Mouse (Mus musculus) telencephalon, adult 2 months (tissue): ENCODE data around the gene Smad9.
"Not testable (repeated sequence)": the region's sequence is repeated elsewhere in the genome, so short reads cannot be mapped to it uniquely, and the experiment has no call there.

Experiments used
- DNase-seq: peaks from one replicate; pipeline ENCODE4 v3.0.0-alpha.2; 2011; ENCODE audit warnings: low read depth, low spot score

Gene Smad9

DNA sequence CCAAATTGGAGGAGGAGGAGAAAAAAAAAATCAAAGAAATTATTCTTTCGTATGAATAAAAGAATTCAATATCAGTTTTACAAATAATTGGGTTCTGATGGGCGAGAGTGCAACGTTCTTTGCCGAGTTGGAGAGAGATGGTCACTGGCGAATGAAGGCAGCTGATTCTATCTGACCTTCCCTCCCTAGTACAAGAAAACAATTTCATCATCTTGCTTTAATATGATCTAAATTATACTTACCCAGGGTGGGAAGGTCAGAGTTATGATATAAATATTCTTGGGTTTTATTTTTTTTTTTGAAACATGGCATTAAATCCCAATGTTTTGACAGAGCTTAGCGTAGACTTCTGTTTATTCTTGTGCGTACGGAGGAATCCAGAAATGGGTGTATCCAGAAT lies 2.1 kb downstream of the Smad9 start:
- no peak for DNase-seq

DNA sequence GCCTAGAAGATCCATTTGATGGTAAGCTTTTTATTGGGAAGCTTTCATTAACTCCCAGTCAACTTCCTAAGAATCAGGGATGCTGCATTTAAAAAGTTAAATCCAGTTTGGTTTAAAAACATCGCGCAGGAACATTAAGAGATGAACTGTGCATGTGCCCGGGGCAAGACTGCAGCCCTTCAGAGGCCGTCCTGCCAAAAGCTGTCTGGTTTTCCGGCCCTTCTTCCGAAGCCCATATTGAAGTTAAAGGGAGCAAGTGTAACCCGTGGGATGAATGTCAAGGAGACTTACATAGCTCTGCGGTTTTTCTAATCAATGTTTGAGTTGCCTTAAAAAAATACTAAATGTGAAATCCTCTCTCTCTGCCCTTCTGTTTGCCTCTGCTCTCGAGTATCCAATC lies 3.8 kb downstream of the Smad9 start:
- no peak for DNase-seq

DNA sequence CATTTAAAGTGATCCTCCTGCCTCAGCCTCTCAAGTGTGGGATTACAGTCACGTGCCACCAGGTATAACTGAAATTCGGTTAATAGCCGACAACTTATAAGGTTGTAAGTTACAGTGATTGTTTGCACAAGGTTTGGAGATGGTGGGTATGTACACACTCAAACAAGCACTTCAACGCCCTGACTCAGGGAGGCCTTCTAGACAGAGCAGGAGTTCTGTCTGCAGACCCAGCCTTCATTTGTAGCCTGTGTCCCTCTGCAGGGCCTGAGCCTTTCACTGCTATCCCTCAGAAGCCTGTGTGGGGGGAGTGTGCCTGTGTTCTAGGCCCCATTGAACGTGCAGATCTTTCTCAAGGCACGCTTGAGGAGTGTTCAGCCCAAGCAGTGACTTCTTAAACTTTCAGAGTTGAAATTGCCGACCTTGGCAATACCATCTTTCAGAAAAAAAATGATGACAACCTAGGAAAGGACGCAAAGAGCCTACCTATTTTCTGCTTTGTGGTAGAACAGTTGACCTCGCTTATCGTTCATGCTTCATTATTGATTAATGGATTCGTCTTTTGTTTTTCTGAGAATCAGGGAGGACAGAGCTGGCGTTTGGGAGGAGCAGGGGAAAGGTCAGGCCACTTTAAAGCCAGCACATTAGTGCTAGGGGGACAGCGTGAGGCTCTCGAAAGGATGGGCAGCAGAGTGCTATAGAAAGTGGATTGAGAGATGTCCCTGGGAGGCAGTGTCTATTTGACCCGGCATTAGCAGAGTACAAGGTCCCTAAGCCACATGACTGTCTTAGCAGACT lies 5.1 kb downstream of the Smad9 start:
- no peak for DNase-seq

DNA sequence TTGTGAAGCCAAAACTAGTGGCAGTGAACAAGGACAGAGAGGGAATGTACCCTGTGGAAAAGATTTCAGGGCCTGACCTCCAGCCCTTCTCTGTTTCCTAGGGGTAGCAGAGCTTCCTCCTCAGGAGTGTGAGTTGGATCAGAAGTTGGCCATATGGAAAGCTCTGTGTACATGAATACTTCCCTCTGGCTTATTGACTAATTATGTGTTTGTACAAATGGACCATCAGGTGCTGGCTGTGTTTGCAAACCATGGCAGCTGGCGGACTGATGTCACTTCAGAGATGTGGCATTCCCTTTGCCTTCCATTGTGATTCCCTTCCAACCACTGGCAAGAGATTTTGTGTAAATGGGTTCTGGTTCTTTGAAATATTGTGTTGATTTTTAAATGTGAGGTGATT lies 5.9 kb downstream of the Smad9 start:
- no peak for DNase-seq

DNA sequence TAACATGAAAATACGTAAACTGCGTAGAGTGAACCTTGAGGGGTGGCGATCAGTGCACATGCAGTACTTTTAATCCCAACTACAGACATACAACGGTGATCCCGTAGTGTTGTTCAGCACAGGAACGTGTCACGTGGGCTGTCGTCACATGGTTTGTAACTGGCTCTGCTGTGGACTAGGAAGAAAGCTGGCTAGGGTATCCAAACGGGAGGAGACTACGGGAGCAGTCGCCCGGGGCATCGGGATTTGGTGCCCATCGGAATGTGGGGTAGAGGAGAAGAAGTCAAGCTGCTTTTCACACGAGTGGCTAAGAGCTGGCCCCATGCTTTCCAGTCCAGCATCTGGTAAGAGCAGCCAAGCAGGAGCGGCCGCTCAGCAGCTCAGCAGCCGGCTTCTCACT lies 9.0 kb downstream of the Smad9 start:
- peak; percentile 6 for DNase-seq

DNA sequence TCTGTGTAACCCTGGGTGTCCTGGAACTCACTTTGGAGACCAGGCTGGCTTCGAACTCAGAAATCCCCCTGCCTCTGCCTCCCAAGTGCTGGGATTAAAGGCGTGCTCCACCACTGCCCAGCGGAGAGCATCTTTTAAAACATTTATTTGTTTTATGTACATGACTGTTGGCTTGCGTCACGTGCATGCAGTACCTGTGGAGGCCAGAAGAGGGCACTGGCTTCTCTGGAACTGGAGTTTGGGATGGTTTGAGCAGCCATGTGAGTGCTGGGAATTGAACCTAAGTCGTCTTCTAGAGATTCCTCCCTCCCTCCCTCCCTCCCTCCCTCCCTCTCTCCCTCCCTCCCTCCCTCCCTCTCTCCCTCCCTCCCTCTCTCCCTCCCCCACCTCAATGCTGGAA lies 10.1 kb downstream of the Smad9 start:
- DNase-seq: not testable (repeated sequence)

DNA sequence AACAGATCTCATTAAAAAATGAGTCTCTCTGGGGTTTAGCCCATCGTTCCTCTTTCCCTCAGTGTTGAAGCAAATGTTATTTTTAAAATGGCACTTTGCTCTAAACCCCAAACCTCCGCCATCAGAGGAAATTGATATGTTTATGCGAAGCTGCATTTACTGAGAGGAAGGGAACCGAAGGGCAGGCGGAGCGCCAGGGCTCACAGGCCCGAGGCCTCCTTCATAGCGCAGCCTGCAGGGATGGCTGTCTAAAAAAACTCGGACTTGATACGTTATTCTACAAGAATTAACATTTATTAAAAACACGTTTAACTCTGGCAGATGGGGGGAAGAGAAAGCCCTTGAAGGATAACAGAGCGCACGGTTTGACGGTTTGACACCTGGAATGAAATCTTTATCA lies 10.7 kb downstream of the Smad9 start:
- DNase-seq: no peak

DNA sequence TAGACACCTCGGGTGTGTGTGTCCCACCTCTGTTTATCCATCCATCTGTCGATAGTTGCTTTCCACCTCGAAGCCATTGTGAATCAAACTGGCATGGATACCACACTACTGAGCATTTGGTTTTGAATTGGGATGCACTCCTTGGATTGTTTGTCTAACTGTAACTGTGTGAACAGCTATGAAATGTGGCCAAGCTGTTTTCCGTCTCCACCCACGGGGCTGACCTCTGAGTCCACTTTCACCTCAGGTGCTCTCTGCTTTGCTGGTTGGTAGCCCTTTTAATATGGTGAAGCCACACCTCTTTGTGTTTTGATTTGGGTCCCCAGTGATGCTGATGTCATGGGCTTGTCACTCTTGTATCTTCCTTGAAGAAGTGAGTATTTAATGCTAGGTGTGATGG lies 11.4 kb downstream of the Smad9 start:
- no peak for DNase-seq

DNA sequence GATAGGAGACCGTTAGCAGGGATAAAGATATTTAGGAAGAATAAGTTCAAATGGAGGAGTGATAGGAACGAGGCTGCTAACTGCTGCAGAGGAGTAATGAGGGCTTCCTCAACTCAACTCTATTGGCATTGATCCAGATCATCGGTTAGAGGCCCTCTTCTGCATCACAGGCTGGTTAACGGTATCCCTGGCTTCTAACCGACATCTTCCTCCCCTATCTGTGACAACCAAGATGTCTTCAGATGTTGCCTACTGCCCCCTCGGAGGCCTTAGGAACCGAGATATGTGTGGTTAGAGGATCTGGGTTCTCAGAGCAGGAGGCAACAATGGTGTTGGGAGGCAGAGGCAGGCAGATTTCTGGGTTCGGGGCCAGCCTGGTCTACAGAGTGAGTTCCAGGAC lies 13.2 kb downstream of the Smad9 start:
- DNase-seq: no peak

DNA sequence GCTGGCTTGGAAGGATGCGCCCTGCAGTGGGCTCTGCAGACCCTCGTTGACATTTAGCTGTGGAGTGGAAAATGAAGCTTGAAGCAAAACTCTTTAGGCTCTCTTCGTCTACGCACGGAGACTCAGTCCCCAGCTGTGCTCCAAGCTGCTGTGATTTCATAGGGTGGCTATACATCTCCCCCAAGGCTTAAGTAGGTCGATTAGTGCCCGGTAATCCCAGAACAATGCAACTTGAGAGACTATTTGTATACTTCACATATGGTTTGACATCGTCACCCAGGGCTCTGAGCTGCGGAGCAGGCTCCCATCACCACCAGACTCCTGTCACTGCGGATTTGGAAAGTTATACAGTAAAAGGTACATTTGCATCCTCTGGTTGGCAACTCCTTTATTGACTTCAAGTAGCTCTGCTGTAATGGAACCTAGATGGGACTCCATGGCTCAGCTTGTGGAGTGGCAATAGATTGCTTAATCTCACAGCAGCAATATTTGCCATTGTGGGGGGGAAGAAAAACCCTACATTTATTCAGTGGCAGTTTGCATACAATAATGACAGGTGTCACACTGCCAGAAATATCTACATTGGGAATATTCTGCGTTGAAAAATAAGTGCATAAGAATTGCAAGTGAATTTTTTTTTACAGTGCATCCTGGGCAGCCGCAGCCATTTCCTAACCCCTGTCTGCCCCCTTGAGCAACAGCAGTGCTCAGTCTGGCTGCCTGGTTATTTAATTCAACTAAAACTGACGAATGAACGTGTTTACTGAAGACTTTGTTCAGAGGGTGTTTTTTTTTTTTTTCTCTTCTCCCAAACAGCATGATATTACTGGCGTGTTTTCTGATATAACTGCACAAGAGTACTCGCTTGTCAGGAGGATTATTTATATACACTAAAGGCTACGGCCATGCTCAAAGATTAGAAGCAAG lies 14.2 kb downstream of the Smad9 start:
- DNase-seq: no peak

DNA sequence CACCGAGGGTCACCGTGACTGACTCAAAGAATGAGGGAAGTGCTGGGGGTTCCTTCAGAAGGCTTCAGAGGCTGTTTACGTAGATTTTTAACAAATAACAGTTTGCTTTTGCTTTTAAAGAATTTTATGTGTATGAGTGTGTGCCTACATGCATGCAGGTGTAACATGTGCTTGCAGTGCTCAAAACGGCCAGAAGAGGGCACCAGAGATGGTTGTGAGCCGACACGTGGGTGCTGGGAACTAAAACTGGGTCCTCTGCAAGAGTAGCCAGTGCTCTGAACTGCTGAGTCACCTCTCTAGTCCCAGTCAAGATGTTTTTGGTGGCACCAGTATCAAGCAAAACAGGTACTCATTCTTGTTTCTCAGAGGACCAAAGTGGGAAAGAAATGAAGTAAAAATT lies 18.2 kb downstream of the Smad9 start:
- no peak for DNase-seq

DNA sequence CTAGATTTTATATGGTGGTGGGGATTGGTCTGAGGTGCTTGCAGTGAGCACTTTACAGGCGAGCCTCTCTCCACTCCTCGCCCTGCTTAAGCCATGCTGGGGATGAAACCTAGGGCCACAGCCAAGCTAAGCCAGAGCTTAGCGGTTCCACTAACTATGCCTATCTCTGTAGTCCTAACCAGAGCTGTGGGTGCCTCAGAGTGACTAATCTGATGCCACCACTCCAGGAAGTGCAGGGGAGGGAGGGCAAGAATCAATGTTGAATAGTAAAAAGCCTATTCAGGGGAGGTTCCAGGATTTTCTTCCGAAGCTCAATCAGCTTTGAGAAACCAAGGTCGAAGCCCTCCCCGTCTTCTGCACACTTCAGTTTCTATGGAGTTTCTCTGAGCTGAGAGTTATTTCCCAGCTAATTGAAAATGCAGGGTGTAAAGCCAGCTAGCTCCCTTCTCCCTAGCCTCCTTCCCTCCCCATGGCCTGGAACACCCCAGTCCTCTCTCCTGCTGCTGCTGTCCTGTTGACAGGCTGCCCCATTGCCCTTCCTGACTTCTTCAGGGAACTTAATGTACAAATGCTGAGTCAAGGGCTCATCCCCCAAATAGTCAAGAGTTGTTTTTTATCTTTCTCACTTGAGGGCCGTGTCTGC lies 20.7 kb downstream of the Smad9 start:
- DNase-seq: no peak

DNA sequence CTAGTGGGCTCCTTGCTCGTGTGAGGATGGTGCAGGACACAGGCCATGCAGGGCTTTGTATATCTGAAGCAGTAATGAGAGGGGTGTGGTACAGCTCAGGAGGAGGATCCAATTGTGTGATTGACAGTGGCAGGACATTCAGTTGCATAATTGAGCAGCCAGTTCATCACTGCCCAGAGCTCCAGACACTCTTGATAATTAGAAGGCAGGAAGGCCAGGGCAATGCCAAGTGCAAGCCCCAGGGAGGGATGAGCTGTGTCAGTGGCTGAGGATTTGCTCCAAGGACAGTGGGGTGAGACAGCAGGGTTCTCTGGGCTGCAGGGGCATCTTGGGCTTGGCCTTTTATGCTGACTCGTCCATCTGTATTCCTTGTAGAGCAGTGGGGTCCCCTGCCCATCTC lies 35.2 kb downstream of the Smad9 start:
- no peak for DNase-seq

DNA sequence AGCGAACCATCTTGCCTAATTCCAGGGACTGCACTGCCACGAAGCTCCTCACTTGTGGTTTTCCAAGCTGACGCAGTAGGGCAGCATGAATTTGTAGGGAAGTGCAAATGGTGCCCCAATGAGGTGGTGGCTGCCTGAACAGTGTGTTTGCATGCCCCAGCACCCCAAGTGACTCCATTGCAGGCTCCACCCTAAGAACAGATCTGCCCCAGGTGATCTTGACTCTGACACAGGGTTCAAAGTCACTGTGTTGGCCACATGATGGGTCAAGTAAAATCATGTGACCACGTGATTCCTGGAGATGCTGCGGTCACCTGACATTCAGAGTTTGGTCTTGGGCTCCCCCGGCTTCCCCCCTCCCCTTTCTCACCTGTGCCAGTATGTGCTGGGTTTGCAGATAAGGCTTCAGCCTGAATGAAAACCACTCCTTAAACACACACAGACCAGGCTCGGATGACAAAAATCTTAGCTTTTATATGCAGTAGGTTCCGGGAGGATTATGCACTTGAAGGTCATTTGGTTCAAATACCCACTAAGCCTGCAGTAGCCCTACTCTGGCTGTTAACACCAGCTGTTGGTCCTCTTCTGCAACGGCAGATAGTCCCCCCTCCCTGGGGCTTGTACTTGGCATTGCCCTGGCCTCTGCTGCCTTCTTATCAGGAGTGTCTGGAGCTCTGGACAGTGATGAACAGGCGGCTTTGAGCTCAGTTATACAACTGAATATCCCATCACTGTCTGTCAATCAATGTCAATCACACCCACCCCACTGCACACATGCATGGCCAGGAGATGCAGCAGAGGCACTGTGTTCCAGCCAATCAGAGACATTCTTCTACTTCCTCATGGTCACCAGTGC lies 36.7 kb downstream of the Smad9 start:
- no peak for DNase-seq

DNA sequence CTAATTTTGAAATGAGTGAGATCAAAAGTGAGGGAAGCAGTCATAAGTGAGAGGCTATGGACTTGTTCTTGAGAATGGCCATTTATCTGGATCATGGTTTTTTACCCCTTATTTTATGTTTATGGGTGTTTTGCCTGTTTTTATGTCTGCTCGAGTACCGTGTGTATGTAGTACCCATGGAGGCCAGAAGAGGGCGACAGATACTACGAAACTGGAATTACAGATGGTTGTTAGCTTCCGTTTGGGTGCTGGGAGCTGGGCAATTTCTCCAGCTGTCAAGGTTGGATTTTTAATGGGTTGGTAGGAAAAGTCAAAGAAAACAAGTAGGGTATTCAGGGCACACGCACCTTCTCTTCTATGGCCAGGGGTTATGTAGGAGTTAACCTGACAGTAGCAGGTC lies 38.4 kb downstream of the Smad9 start:
- DNase-seq: no peak

DNA sequence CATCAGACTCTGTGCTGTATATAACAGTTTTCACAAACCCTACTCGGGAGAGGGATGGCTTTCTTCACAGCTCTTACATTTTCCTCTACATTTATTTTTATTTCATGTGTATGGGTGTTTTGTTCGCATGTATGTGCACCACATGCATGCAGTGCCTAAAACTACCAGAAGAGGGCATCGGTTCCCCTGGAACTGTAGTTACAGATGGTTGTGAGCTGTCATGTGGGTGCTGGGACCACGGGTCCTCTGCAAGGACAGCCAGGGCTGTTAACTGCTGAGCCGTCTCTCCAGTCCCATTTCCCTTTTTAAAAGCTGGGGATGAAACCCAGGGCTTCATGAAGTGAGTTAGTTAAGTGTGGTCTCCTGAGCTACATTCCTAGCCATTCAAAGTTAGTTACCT lies 40.0 kb downstream of the Smad9 start:
- no peak for DNase-seq

DNA sequence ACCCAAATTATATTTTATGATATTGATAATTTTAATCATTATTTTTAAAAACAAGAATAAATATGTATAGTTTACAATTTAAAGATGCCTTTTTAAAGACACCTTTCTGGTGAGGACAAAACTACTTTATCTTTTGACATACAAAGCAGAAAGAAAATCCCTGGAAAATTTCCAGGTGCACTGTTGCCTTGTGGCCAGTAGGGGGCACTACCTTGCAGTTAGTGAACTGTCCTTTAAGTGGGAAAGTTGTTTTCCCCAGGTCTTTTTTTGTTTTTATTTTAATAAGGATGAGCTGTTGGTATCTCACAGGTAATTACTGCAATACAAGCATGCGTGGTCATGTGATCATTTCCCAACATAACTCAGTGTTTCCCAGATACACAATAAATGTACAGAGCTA lies 40.4 kb downstream of the Smad9 start:
- DNase-seq: no peak

DNA sequence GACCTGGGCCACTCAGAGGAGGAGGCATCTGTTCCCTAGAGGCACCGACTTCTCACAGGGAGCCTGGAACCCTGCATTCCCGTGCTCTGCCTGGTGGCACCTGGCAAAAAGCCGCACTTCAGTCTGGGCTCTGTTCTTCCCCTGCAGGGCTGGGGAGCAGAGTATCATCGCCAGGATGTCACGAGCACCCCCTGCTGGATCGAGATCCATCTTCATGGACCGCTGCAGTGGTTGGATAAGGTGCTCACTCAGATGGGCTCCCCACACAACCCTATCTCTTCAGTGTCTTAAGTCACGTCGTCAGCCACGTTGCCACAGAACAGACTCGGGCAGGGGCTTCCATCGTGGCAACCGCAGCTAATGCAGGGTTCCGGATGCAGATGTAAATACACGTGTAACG lies 41.8 kb downstream of the Smad9 start:
- no peak for DNase-seq

DNA sequence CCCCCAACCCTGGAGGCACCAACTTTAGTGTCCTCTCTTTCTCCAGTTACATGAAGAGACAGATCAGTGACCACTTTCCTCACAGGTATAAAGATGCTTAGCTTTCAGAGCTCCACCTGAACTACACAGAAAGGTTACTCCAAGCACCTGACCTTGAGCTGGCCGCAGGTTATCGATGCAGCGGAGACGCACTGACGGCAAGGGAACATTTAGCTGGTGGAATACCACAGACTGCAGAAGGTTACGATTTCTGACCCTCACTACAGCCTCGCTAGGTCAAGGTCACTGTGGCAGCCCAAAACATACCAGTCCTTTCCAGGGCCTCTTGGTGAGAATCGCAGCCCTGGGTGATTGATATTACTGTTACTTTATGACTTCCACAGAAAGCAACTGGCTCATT lies 48.3 kb downstream of the Smad9 start:
- no peak for DNase-seq

DNA sequence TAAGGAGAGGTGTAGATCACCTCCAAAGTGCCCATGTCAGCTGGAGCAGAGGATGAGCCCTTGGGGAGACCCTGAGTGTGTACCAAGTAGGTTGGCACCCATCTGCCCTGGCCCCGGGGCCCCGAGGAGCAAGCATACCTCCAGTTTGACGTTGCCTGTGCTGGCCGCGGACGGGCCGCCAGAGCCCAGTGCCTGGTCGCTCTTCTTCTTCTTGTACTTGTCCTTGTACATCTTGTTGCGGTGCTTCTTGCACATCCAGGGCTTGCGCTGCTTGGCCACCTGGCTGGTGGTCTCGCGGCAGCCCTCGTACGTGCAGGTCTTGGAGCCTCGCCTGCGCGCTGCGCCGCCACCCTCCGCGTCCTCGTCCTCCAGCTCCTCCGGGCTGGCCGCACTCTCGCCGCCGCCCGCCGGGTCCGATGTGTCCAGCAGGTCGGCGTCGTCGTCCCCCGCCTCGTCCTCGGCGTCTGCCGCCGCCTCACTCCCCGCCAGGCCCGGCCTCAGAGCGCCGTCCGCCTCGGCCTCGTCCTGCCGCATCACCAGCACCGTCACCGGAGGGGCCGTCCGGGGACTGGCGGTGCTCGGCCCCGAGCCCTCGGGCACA lies 51.8 kb downstream of the Smad9 start:
- no peak for DNase-seq

DNA sequence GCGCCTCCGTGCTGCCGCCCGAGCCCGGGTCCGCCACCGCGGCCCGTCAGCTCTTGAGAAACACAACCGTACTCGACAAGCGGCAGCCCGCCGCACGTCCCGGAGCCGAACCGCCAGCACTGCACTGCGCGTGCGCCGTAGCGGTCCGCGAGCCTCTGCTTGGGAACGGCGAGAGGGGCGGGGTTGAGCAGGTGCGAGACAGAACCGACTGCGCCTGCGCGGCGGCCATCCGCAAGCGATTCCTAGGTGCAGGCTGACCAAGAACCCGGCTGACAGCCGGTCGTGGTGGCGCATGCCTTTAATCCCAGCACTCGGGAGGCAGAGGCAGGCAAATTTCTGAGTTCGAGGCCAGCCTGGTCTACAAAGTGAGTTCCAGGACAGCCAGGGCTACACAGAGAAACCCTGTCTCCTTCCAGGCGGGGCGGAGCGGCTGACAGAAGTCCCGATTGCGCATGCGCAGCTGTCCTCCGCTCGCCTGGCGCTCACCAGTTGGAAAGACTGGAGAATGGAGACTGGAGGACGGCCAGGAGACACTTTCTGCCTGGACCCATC lies 52.4 kb downstream of the Smad9 start, which contains the start of gene Rfxap:
TSS of gene Rfxap (minus strand) at position 126 of the 552 bp plus-strand sequence.
- peak; percentile 93 for DNase-seq
